Mouse (Mus musculus): ENCODE measurements at regions not wholly inside any gene's neighbourhood (a gene's known extent, or its start where the extent isn't known, plus 50 kb on each side); places are given as distances from the start of the nearest gene placed in this dataset.

- DNase-seq, result no peak
Measured at GRCm38 (mm10) chr5:10495086-10495485, 248.8 kb upstream of the Gm5152 start.

GRCm38 (mm10) chr5:10478073-10478472 lies 231.7 kb upstream of the Gm5152 start:
- no peak for DNase-seq

DNA sequence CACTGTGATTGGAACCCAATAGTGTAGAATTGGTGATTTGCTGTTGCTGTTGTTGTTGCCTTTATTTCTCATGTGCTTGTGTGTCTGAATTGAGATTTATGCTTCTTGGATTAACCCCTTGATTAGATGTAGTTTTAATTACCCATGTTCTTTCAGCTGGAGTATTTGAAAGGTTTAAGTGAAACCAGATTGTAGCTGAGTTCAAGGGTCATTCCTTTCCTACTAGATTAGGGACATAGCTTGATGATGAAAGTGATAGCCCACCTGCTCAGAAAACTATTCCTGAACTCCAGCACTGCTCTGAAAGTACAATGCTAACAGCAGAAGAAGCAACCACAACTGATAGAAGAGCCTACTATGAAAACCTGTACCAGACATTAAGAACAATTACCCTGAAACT lies 231.1 kb upstream of the Gm5152 start:
- DNase-seq, result no peak

DNA sequence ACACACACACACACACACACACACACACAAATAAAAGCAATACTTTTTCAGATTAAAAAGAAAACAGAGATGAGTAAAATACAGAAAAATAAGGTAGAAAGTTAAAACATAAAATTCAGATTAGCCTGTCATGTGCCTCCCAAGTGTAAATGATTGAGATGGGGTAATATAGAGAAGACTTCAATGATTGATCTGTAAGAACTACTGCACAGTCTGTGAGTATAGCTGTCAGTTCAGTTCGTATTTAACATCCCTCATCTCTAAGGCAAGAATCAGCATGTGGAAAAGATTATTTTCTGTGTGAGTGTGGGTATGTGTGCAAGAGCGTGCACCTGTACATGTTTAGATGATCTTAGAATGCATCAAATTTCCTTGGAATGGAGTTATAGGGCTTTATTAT lies 200.3 kb upstream of the Gm5152 start:
- no peak for DNase-seq

GRCm38 (mm10) chr5:10417691-10418217 lies 171.4 kb upstream of the Gm5152 start:
- DNase-seq, result no peak

DNA sequence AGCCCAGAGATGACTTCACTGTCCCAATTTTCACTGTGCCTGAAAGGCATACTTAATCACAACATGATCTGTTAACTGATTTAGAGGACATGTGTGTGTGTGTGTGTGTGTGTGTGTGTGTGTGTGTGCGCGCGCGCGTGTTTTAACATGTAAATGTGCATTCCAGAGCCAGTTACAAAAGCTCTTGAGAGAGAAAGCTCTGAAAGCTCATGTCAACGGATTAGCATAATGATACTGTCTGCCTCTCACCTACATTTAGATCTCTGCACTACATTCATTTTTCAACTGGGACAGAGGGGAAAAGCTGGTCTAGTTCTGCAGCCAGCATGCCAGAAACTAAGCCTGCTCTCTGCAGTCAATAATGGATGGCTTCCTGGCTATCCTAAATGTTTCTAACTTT lies 170.6 kb upstream of the Gm5152 start:
- no peak for DNase-seq

- no peak for DNase-seq
Measured at GRCm38 (mm10) chr5:10414019-10414418, 167.7 kb upstream of the Gm5152 start.

DNA sequence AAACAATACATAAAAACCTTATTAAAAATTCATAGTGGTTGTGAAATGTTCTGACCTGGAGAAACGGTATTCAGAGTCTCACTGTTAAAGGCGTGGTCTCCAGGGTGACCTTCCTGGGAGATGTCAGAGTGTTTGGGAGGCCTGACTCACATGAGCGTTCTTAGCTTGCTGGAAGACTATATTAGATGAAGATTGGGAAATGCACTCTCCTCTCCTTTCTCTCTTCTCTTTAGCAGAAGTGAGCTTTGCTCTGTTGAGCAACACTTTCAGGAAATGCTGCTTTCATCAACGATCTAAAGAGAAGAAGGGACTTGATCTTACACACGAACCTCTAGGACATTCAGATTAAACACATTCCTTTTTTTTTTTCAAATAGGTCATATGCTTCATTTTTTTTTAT lies 147.2 kb upstream of the Gm5152 start:
- no peak for DNase-seq

- peak; percentile 5 for DNase-seq
Measured at GRCm38 (mm10) chr5:10388991-10389390, 142.7 kb upstream of the Gm5152 start.

DNA sequence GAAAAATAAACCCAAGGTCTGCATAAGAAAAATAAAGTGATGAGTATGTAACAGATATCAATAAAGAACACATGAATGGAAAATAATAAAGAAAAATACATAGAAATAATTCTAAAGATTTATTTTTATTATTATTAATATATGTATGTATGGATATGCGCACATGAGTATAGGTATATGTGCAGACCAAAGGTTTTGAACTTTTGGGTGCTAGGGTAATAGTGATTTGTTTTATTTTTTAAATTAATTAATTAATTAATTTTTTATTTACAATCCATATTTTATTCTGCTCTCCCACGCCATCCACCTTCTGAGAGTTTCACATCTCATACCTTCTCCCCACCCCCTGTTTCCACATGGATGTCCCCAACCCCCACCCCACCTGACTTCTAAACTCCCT lies 105.8 kb upstream of the Gm5152 start:
- DNase-seq, result no peak

GRCm38 (mm10) chr5:10320611-10321010 lies 74.3 kb upstream of the Gm5152 start:
- DNase-seq, result no peak

Measured in right cerebral cortex, adult 18-20 months (tissue).